Mouse (Mus musculus) liver, embryonic 11.5 days (tissue): ENCODE measurements around the gene Cnn3. TPM values are rescaled to one million over a fixed set of nuclear protein-coding genes. Genes with fewer than 3 reads are reported as not detected.
A peak's percentile ranks its signal among the peaks of the same experiment; 100 is the strongest.

Experiments used
- ATAC-seq: fragments of 200-750 bp; cut with Nextera tagmentation; replicated peaks from 2 replicates; pipeline ENCODE4 v1.8.0; 2017; ENCODE audit warnings: moderate number of reproducible peaks, mild to moderate bottlenecking, moderate TSS enrichment, moderate library complexity; ENCODE audit not compliant: low FRiP score
- DNase-seq: peaks from one replicate; pipeline ENCODE4 v3.0.0-alpha.2; 2017; ENCODE audit warnings: low spot score
- H3K27ac ChIP-seq: fragments of 300-500 bp; sonication (generic); 2 replicates; pipeline ENCODE4 v1.5.1; 2014; ENCODE audit warnings: mild to moderate bottlenecking, low read depth, low read length, control low read depth
- H3K27me3 ChIP-seq: fragments of 300-500 bp; sonication (generic); replicated peaks from 2 replicates; pipeline ENCODE4 v1.6.1; 2014; ENCODE audit warnings: low read length, mixed read lengths; ENCODE audit not compliant: control insufficient read depth, insufficient read depth
- H3K36me3 ChIP-seq: fragments of 300-500 bp; sonication (generic); 2 replicates; pipeline ENCODE4 v1.6.1; 2014; ENCODE audit warnings: mild to moderate bottlenecking, low read length, moderate library complexity, mixed read lengths; ENCODE audit not compliant: control insufficient read depth, insufficient read depth
- H3K4me1 ChIP-seq: fragments of 300-500 bp; sonication (generic); replicated peaks from 2 replicates; pipeline ENCODE4 v1.6.1; 2014; ENCODE audit warnings: low read length, mixed read lengths; ENCODE audit not compliant: control insufficient read depth, insufficient read depth
- H3K4me2 ChIP-seq: fragments of 300-500 bp; sonication (generic); 2 replicates; pipeline ENCODE4 v1.6.1; 2014; ENCODE audit warnings: mild to moderate bottlenecking, control low read depth, moderate library complexity
- H3K4me3 ChIP-seq: fragments of 300-500 bp; sonication (generic); 2 replicates; pipeline ENCODE4 v1.5.1; 2014; ENCODE audit warnings: low read depth, low read length, control low read depth
- H3K9ac ChIP-seq: fragments of 300-500 bp; sonication (generic); 2 replicates; pipeline ENCODE4 v1.6.1; 2014; ENCODE audit warnings: low read depth, low read length, control low read depth
- H3K9me3 ChIP-seq: fragments of 300-500 bp; sonication (generic); 2 replicates; pipeline ENCODE4 v1.6.1; 2016; ENCODE audit warnings: low read length, inconsistent platforms, mixed read lengths; ENCODE audit not compliant: control insufficient read depth
- WGBS: fragments of 180-500 bp; shearing (Covaris S2); extraction: QIAGEN DNeasy Blood & Tissue Kit; methylation state at CpG from one replicate; pipeline ENCODE4 v1.1.7; 2014; 5-methylcytosine and 5-hydroxymethylcytosine counted together
- polyA plus RNA-seq: library from polyadenylated mRNA; unstranded; fragments of >200 nt; fragmentation: Nextera tagmentation; extraction: Ambion mirVana; gene quantifications from 2 replicates; pipeline ENCODE4 v1.2.1, GENCODE M21; 2014

Gene Cnn3
- 294 and 295 TPM in 2 replicates for polyA plus RNA-seq

GRCm38 (mm10) chr3:121425861-121426620, at the start of gene Cnn3:
Gene Cnn3, plus strand, starts transcription at chr3:121426497.
- H3K36me3 ChIP-seq: no peaks in the 10 kb centered on the region
- ATAC-seq (peak; percentile 92), DNase-seq (peak; percentile 92)
- H3K27ac ChIP-seq: peak within 1 kb of the TSS; percentile 86
- H3K9ac ChIP-seq: peak within 1 kb of the TSS; percentile 90
- peak within 1 kb of the TSS; percentile 82 for H3K4me2 ChIP-seq
- peaks cover 21% of the 10 kb centered on the region for H3K4me1 ChIP-seq
- H3K4me3 ChIP-seq: peak within 1 kb of the TSS; percentile 77
- no peaks in the 10 kb centered on the region for H3K27me3 ChIP-seq
- no peaks in the 10 kb centered on the region for H3K9me3 ChIP-seq
- 1% methylated on average over 50 of the region's 66 CpGs for WGBS

- Histone ChIP-seq H3K36me3 (no peaks in the 10 kb centered on the region), H3K27me3 (no peaks in the 10 kb centered on the region), H3K9me3 (no peaks in the 10 kb centered on the region), H3K4me1 (no peaks in the 10 kb centered on the region), H3K4me2 (no peak overlapping the region), H3K4me3 (no peak overlapping the region), H3K27ac (no peak overlapping the region), H3K9ac (no peak overlapping the region)
- DNase-seq: no peak
- ATAC-seq: peak; percentile 43; the same call in 1 of the 2 replicates
- 74% methylated on average over 15 of the region's 15 CpGs for WGBS
Measured at GRCm38 (mm10) chr3:121378708-121379612, 47.3 kb upstream of the Cnn3 start.

- no peaks in the 10 kb centered on the region for H3K27me3 ChIP-seq
- no peaks in the 10 kb centered on the region for H3K4me1 ChIP-seq
- 81% methylated on average over 5 of the region's 5 CpGs for WGBS
- no peak for DNase-seq
- no peak overlapping the region for H3K4me3 ChIP-seq
- no peak overlapping the region for H3K27ac ChIP-seq
- H3K9me3 ChIP-seq: no peaks in the 10 kb centered on the region
- no peak for ATAC-seq
- no peak overlapping the region for H3K4me2 ChIP-seq
- H3K9ac ChIP-seq: no peak overlapping the region
- H3K36me3 ChIP-seq: no peaks in the 10 kb centered on the region
Measured at GRCm38 (mm10) chr3:121379699-121380098, 46.6 kb upstream of the Cnn3 start.

- no peak for ATAC-seq
- no peak overlapping the region for H3K9ac ChIP-seq
- peaks cover 9% of the 10 kb centered on the region for H3K4me1 ChIP-seq
- H3K4me2 ChIP-seq: no peak overlapping the region
- no peak overlapping the region for H3K4me3 ChIP-seq
- no peaks in the 10 kb centered on the region for H3K27me3 ChIP-seq
- no peak for DNase-seq
- no peak overlapping the region for H3K27ac ChIP-seq
- H3K36me3 ChIP-seq: no peaks in the 10 kb centered on the region
- 72% methylated on average over 3 of the region's 3 CpGs for WGBS
- no peaks in the 10 kb centered on the region for H3K9me3 ChIP-seq
Measured at GRCm38 (mm10) chr3:121387471-121388009, 38.8 kb upstream of the Cnn3 start.

DNA sequence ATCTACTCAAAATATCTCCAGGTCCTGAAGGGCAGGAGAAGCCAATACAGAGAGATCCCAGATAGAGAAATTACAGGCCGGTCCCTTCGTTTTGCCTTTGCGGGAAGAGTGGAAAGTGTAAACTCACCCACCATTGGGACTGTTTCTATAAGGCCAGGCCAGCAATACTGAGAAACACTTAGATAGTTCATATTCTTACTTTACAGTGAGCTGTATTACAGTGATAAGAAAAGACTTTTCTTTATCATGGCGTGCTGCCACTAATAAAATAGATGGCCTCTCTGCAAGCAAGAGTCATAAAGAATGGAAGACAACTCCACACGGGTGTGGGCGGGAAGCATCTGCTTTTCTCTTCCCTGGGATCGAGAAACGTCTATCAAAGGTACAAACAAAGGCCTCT, 36.9 kb upstream of the Cnn3 start:
- DNase-seq: no peak
- H3K4me1 ChIP-seq: peaks cover 9% of the 10 kb centered on the region
- H3K9ac ChIP-seq: no peak overlapping the region
- 67% methylated on average over 8 of the region's 8 CpGs for WGBS
- no peak overlapping the region for H3K4me2 ChIP-seq
- no peak overlapping the region for H3K4me3 ChIP-seq
- peak; percentile 40; the same call in 1 of the 2 replicates for ATAC-seq
- peak overlapping the region; percentile 25; the same call in 1 of the 2 replicates for H3K27ac ChIP-seq
- no peaks in the 10 kb centered on the region for H3K27me3 ChIP-seq
- no peaks in the 10 kb centered on the region for H3K9me3 ChIP-seq
- H3K36me3 ChIP-seq: no peaks in the 10 kb centered on the region

DNA sequence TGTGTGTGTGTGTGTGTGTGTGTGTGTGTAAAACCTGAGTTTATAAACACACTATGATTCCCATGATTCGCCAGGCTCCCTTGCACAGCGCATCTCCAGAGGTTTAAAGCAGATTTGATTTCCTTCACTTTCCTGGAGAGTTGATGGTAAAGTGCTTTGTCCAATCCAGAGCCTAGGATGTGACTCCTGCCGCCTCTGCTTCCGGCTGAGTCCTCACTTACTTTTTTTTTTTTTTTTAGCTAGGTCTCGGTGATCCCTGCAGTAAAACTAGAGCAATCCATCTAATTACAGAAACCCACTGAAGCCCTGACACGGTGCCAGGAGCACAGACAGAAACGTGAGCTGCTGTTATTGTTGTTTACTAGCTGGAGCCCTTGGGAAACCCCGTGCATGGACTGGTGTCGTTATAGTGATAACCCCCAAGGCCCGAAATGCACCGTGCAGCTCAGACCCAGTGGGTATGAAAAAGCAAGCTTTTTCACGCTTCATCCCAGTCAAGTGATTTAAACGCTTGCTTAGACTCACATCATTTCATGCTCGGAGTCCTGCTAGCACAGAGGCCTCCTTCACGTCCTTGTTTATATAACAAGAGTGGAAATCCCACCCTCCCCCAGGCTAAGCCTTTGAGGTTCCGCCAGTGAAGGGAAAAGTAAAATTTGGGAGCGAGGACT, 36.3 kb upstream of the Cnn3 start:
- ATAC-seq (no peak), DNase-seq (no peak)
- Histone ChIP-seq H3K27me3 (no peaks in the 10 kb centered on the region), H3K9me3 (no peaks in the 10 kb centered on the region), H3K4me3 (no peak overlapping the region), H3K27ac (peak overlapping the region; percentile 25; the same call in 1 of the 2 replicates), H3K9ac (no peak overlapping the region), H3K36me3 (no peaks in the 10 kb centered on the region), H3K4me1 (peaks cover 9% of the 10 kb centered on the region), H3K4me2 (peak overlapping the region; percentile 41; the same call in 1 of the 2 replicates)
- WGBS: 49% methylated on average over 17 of the region's 17 CpGs

GRCm38 (mm10) chr3:121390724-121391123, 35.6 kb upstream of the Cnn3 start:
- Histone ChIP-seq H3K27me3 (no peaks in the 10 kb centered on the region), H3K27ac (no peak overlapping the region), H3K4me3 (no peak overlapping the region), H3K9me3 (no peaks in the 10 kb centered on the region), H3K9ac (no peak overlapping the region), H3K36me3 (no peaks in the 10 kb centered on the region), H3K4me1 (peaks cover 9% of the 10 kb centered on the region), H3K4me2 (no peak overlapping the region)
- ATAC-seq (no peak), DNase-seq (no peak)
- 54% methylated on average over 6 of the region's 7 CpGs for WGBS

DNA sequence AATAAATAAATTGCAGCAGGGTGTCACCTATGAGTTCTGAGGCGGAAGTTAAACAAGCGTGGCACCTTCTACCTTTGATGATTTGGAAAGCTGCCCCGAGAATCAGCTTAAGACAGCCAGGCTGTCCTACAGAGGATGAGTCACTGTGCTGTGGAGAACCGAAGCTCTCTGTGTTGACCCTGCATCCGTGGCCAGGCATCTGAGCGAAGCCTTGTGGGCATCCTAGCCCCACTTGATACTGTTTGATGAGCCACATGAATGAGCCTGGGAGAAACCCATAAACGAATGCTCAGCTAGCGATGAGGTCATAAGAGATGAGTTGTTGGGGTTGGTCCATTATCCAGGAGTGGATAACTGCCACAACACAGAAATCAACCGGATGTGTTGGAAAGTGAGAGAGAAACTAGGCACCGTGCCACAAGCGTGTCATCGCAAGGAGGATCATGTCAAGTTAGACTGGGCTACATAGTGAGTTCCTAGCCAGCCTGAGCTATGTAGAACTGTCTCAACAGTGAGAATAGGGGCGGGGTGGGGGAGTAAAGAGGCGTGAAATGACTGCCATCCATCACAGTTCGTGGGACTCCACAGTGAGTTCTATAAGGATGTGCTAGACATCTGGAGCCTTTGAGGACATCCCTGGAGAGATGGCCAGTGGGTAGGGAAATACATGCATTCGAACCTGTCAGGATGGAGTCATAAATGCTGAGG, 30.6 kb upstream of the Cnn3 start:
- H3K9me3 ChIP-seq: no peaks in the 10 kb centered on the region
- H3K4me1 ChIP-seq: no peaks in the 10 kb centered on the region; the same call in none of the 2 replicates
- H3K9ac ChIP-seq: no peak overlapping the region
- DNase-seq (no peak), ATAC-seq (no peak)
- no peaks in the 10 kb centered on the region for H3K36me3 ChIP-seq
- H3K27me3 ChIP-seq: no peaks in the 10 kb centered on the region
- no peak overlapping the region for H3K4me3 ChIP-seq
- H3K27ac ChIP-seq: no peak overlapping the region
- H3K4me2 ChIP-seq: no peak overlapping the region
- 81% methylated on average over 16 of the region's 16 CpGs for WGBS
